Mouse (Mus musculus): ENCODE results near the gene Tbc1d30.

Tbc1d30 gene

GRCm38 (mm10) chr10:121262206-121262605 is 88.9 kb downstream of the Tbc1d30 start:
- DNase-seq: no peak

DNA sequence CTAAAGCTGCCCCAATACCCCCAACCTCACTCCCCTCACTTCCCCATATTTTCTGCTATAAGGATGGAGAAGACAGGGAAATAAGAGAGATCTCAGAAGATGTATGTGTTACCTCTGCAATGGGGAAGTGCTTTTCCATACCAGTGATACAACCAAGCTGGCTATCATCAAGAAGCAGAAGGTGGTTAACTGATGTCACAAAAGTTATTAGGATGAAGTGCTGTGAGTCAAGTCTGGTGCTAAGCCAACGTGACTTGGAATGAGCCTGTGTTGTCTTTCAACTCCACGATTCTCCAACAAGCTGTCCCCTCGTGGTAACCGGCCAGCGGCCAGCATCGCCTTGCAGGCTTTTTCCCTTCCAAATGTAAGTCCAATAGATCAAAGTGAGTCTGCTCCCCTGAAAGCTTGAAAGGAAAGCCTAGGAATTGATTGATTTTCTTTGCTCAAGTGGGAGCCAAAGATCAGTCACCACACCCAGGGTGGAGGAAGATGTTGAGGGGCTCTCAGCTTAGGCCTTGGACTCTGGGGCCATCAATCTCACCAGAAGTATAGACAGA is 90.0 kb downstream of the Tbc1d30 start:
- no peak for DNase-seq

- DNase-seq: peak; percentile 52
Measured at GRCm38 (mm10) chr10:121256115-121256825, 94.8 kb downstream of the Tbc1d30 start.

GRCm38 (mm10) chr10:121255465-121255864 is 95.6 kb downstream of the Tbc1d30 start:
- no peak for DNase-seq

DNA sequence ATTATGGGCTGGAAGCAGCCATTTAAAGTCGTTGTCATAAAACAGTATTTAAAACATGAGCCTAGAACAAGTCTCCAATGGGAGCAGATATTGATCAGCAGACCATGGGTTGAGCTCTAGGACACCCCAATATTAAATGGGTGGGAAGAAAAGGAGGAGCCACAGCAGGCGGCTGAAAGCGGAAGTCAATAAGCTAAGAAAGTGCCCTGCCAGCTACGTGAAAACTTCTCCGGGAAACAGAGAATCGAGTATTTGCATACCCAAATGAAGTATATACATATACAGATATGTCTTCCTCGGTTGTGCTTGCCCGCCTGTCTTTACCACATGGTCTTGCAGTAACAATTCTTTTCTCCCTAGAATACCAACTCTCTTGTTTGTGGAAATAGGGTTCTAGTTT is 96.7 kb downstream of the Tbc1d30 start:
- no peak for DNase-seq

GRCm38 (mm10) chr10:121252781-121253180 is 98.3 kb downstream of the Tbc1d30 start:
- no peak for DNase-seq

GRCm38 (mm10) chr10:121251191-121251590 is 99.9 kb downstream of the Tbc1d30 start:
- no peak for DNase-seq

DNA sequence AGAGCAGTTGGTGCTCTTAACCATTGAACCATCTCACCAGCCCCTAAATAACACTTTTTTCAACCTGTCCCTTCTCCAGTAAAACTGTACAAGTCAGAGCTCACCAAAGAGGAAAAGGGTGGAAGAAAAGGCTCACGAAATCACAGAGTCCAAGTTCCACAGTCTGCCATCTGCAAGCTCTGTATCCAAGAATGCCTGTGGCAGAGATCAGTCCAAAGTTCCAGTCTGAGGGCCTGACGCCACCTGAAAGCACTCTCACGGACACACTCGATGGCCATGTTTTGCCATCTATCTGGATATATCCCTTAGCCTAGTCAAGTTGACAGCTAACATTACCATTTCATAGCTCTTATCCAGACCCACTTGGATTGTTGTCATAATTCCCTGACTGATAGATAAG is 101.3 kb downstream of the Tbc1d30 start:
- DNase-seq: no peak

- no peak for DNase-seq
Measured at GRCm38 (mm10) chr10:121247545-121247944, 103.5 kb downstream of the Tbc1d30 start.

DNA sequence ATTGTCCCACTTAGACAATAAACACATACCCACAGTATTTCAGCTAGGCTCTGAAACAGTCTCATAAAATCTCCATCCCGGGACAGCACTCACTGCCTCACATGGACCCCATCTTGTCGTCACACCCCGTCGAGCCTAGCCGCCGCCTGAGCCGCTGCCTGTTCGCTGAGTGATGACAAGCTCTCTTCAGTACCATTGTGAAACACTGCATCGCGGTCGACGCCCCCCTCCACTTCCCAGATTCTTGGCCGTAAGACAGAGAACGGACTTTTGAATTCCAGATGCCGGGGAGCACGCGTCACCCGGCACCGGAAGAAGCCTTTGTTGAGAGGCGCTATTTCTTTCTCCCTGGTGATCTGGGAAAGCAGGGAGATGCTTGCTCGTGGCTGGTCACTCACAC is 104.1 kb downstream of the Tbc1d30 start:
- DNase-seq: no peak

- no peak for DNase-seq
Measured at GRCm38 (mm10) chr10:121243373-121244207, 107.5 kb downstream of the Tbc1d30 start.

DNA sequence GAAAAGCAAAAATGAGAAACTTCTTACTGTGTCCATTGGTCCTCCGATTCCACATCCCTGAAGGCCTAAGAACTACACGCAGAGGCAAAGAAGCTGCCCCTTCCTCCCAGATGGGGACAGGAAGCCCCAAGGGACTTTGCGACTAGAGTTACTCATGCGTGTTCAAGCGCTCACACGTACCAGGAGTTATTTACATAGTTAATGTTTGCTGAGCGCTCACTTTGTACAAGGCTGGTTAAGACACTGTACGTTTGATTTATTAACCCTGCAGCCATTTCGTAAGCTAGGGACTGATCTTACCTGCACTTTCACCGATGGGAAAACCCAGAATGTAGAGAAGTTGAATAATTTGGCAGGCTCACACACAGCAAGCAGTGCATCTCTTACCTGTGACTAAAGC is 108.5 kb downstream of the Tbc1d30 start:
- no peak for DNase-seq

DNA sequence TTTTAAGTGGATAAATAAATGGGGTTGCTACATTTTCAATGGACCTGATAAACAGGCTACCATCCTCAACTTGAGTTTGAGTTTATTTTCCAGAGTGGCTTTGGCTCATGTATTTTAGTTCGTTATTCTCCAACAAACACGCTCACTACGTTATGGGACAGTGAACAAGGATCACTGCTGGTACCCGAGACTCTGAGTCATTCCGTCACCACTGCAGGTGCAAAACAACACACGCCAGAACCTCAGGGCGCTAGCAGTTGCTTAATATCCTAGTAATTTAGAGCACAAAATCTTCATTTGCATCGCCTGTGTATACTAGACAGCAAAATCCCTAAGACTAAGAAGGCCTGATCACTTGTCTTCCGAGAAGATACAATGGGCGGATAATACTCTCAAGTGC is 112.0 kb downstream of the Tbc1d30 start:
- DNase-seq: no peak

DNA sequence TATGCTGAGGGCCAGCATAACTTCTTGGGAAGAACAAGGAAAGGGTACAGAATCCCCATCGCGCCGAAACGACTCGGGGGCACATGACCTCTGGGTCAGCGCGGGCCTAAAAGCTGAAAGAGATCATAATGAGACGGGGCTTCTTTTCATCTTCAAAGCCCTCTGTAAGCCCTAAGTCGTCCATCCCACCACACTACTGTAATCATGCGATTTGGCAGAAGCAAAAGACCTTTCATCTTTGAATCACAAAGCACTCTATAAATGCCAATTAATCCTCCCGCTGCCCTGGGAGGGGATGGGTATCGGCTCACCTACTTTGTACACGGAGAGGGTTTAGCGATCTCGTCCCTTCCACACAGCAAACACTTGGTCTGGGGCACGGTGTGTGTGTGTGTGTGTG is 112.5 kb downstream of the Tbc1d30 start:
- DNase-seq: no peak

- DNase-seq: no peak
Measured at GRCm38 (mm10) chr10:121237377-121237776, 113.7 kb downstream of the Tbc1d30 start.

- DNase-seq: no peak
Measured at GRCm38 (mm10) chr10:121235167-121235824, 115.8 kb downstream of the Tbc1d30 start.

DNA sequence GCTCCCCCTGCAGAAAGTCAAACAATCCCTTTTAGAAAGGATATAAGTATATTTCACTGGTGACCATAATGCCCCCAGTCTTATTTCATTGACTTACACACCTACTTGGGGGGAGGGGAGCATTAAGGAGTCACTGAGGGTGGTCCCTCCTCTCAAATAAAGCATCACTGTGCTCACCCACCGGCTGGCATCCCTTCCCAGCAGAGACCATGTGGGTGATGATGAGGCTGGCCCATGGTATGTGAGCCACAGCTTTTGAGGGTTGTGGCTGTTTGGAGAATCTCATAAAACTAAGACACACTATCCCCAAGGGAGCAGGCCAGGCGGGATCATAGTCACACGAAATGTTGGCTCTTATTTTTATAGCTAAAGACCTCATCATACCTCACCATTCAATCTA is 116.6 kb downstream of the Tbc1d30 start:
- DNase-seq: no peak

- DNase-seq: no peak
Measured at GRCm38 (mm10) chr10:121228422-121228953, 122.6 kb downstream of the Tbc1d30 start.

- DNase-seq: no peak
Measured at GRCm38 (mm10) chr10:121227988-121228409, 123.1 kb downstream of the Tbc1d30 start.

DNA sequence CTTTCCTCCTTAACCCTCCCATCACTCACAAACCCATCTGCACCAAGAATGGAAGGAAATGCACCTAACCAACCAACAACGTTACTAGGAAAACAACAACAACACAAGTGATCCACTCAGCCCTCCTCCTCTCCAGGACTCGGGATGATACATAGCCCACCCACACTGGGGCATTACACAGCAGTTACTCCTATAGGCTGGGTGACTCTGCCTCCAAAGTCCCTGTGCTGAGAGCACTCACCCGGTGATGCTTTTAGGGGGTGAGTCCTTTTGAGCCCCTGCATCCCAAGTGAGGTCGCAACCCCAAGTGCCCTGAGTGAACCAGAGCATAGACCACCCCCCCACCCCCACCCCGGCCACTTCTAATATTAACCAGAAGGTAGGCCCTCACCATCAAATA is 123.7 kb downstream of the Tbc1d30 start:
- DNase-seq: no peak

GRCm38 (mm10) chr10:121225636-121226035 is 125.4 kb downstream of the Tbc1d30 start:
- DNase-seq: no peak

GRCm38 (mm10) chr10:121222881-121223280 is 128.2 kb downstream of the Tbc1d30 start:
- no peak for DNase-seq

DNA sequence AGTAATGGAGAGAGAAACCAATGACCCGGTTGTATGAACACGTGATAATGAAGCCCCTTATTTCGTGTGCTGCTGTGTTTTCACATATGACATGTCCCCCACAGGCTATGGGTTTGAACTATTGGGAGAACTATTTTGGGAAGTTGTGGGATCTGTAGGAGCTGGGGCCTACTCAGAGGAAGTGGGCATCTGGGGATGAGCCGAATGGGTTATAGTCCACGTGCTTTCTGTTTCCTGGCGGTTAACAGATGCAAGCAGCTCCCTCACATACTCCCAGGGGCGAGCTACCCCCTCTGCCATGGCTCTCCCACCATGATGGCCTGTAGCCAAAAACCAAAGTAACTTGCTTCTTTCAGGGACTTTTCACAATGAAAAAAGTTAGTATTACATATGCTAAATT is 132.5 kb downstream of the Tbc1d30 start:
- DNase-seq: no peak

Measured in right cerebral cortex, adult 18-20 months (tissue).